Mouse (Mus musculus) bone marrow macrophage, adult 2 months (primary cell): ENCODE data around the gene Nob1. TPM values are rescaled to one million over a fixed set of nuclear protein-coding genes. Genes with fewer than 3 reads are reported as not detected.

Experiments used
- H3K27ac ChIP-seq: 2 replicates; pipeline ENCODE4 v1.5.1; 2012; ENCODE audit warnings: low read depth, low read length; ENCODE audit not compliant: insufficient read depth
- H3K4me1 ChIP-seq: 2 replicates; pipeline ENCODE4 v1.6.1; 2012; ENCODE audit warnings: low read length; ENCODE audit not compliant: control insufficient read depth, insufficient read depth
- H3K4me3 ChIP-seq: 2 replicates; pipeline ENCODE4 v1.5.1; 2012; ENCODE audit warnings: mild to moderate bottlenecking, low read length, moderate library complexity; ENCODE audit not compliant: insufficient read depth
- CTCF ChIP-seq: IDR thresholded peaks from 2 replicates; pipeline ENCODE4 v1.5.1; 2012; ENCODE audit warnings: low read depth, mild to moderate bottlenecking, low read length, moderate library complexity
- POLR2A ChIP-seq: IDR thresholded peaks from 2 replicates; pipeline ENCODE4 v1.6.1; 2012; ENCODE audit warnings: mild to moderate bottlenecking, low read depth, low read length, borderline replicate concordance
- polyA plus RNA-seq: library from polyadenylated mRNA; stranded (reverse); fragments of >200 nt; gene quantifications from 2 replicates; pipeline ENCODE4 v1.2.4, GENCODE M21; 2012; ENCODE audit not compliant: missing spikeins, insufficient read depth, insufficient read length

Nob1 gene
- polyA plus RNA-seq = 11.0 and 11.3 TPM in 2 replicates

GRCm38 (mm10) chr8:107424597-107425229, at the start of gene Nob1:
Gene Nob1, minus strand, starts transcription at chr8:107425051.
- H3K4me3 ChIP-seq = peak within 1 kb of the TSS; percentile 88
- TF ChIP-seq POLR2A (0 out of 2 replicates have a peak, but pooled peaks have one; percentile 29), CTCF (peak; percentile 97)
- peaks cover 6% of the 10 kb centered on the region for H3K4me1 ChIP-seq
- H3K27ac ChIP-seq = peak within 1 kb of the TSS; percentile 22; the same call in 1 of the 2 replicates

- peaks cover 13% of the 10 kb centered on the region for H3K4me1 ChIP-seq
- TF ChIP-seq CTCF (no peak), POLR2A (no peak)
- no peak overlapping the region for H3K27ac ChIP-seq
- H3K4me3 ChIP-seq = no peak overlapping the region
Observed at GRCm38 (mm10) chr8:107473369-107473768, 48.5 kb upstream of the Nob1 start.

- Histone ChIP-seq H3K4me3 (no peak overlapping the region), H3K4me1 (peaks cover 5% of the 10 kb centered on the region), H3K27ac (no peak overlapping the region)
- no peak for TF ChIP-seq CTCF
- TF ChIP-seq POLR2A = no peak
Observed at GRCm38 (mm10) chr8:107472403-107473100, 47.7 kb upstream of the Nob1 start.

DNA sequence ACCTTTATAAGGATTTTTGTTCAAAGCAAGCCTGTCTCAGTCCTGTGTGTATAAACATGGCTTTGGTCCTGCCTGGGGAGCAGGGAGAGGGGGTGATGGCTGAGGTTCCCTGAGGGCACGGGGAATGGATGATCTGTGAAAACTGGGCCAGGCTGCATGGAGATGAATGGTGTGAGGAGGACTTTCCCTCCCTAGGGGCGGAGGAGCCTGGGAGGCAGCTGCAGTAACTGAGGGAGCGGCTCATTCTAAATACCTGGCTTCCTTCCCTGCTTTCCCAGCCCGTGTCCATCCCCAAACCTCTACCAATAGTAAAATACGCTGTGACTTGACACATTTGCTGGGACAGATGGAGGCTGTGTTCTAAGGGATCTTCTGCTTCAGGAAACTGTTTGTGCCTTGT, 45.5 kb upstream of the Nob1 start:
- H3K27ac ChIP-seq = no peak overlapping the region
- TF ChIP-seq CTCF (no peak), POLR2A (no peak)
- no peak overlapping the region for H3K4me3 ChIP-seq
- peaks cover 6% of the 10 kb centered on the region for H3K4me1 ChIP-seq

- Histone ChIP-seq H3K4me3 (no peak overlapping the region), H3K27ac (no peak overlapping the region), H3K4me1 (peaks cover 6% of the 10 kb centered on the region)
- TF ChIP-seq POLR2A (no peak), CTCF (no peak)
Observed at GRCm38 (mm10) chr8:107468811-107469302, 44.0 kb upstream of the Nob1 start.

GRCm38 (mm10) chr8:107466642-107467041, 41.8 kb upstream of the Nob1 start:
- Histone ChIP-seq H3K27ac (no peak overlapping the region), H3K4me3 (no peak overlapping the region), H3K4me1 (peaks cover 6% of the 10 kb centered on the region)
- TF ChIP-seq CTCF (no peak), POLR2A (no peak)

DNA sequence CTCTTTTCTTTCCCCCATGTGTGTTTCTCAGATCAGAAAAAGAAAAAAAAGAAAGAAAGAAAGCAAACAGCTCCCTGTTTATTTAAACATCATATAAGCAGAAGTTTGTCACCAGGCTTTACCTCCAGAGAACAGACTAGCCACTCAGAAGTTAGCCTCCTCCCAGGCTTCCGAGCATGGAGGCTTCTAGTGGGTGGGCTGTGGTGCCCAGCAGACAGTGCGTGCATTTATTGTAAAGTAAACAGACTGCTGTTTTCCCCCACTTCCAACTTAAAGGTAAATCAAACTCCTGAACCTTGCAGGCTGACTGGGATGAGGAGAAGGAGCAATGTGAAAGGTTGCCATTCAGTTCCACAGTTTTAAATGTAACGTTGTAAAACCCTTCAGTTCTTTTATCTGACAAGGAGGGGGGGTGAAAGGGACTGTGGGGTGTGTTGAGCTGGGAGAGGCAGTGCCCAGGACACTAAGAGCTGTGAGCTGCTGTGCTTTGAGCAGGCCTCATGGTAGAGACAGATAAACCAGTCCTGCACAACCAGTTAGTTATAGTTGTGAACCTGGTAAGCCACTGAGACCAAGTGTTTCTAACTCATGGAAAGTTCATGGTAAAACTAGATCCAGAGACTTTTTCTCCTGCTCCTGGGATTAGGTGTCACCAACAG, 40.6 kb upstream of the Nob1 start:
- peaks cover 6% of the 10 kb centered on the region for H3K4me1 ChIP-seq
- no peak for TF ChIP-seq CTCF
- no peak for TF ChIP-seq POLR2A
- H3K4me3 ChIP-seq = no peak overlapping the region

DNA sequence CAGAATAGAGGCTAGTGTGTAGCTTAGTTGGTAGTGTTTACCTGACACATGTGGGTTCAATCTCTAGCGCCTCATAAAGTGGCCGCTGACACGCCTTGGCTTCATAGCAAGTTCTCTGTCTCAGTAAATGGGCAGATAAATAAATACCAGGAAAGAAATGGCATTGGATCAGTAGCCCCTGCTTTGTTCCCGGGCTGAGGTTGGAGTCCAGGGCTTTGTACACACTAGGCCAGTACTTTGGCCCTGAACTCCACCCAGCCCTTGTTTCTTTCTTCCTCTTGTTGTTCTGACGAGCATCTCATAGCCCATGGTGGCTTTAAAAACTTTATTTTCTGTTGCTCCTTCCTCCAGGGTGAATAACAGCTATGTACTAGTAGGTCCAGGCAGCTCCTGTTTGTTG, 37.6 kb upstream of the Nob1 start:
- Histone ChIP-seq H3K4me1 (peaks cover 4% of the 10 kb centered on the region), H3K27ac (no peak overlapping the region), H3K4me3 (no peak overlapping the region)
- TF ChIP-seq POLR2A = no peak
- no peak for TF ChIP-seq CTCF

More for the DNA sequence above, 40.6 kb upstream of the Nob1 start:
- no peak overlapping the region for H3K27ac ChIP-seq

GRCm38 (mm10) chr8:107458281-107458680, 33.4 kb upstream of the Nob1 start:
- Histone ChIP-seq H3K27ac (no peak overlapping the region), H3K4me3 (no peak overlapping the region), H3K4me1 (no peaks in the 10 kb centered on the region)
- TF ChIP-seq POLR2A (no peak), CTCF (no peak)
